ENCODE assay signal across 28 mouse cellular contexts in genomic region chr4:154037123-154037522, GRCm38 (mm10). TPM values are rescaled to one million over a fixed set of nuclear protein-coding genes. Genes with fewer than 3 reads are reported as not detected.
DNase-seq lines count a peak whose midpoint lies in the region; ATAC-seq and TF ChIP-seq lines count a peak whose summit lies in the region.
"Had no signal": no experiment of that assay in that cellular context is flagged by ENCODE, and none has a peak within 500 bp of the region (broad histone marks: within the 10 kb centered on the region; RNA-seq: fewer than 3 reads in every experiment).

No protein-coding gene starts in this region.

- peaks cover 11% of the 10 kb centered on the region for H3K4me1 ChIP-seq in kidney, embryonic 15.5 days
- H3K4me1 ChIP-seq in kidney, postnatal 0 days (replicated peaks; ENCODE audit: insufficient read depth, low read length) = no peaks in the 10 kb centered on the region
- H3K4me1 ChIP-seq: embryonic facial prominence, embryonic 12.5 days; forebrain, embryonic 13.5 days; forebrain, embryonic 15.5 days had no signal

- H3K9ac ChIP-seq in kidney, embryonic 15.5 days = no peak overlapping the region
- no peak overlapping the region for H3K9ac ChIP-seq in kidney, postnatal 0 days (ENCODE audit: low read depth, low read length)
- H3K9ac ChIP-seq: embryonic facial prominence, embryonic 12.5 days; forebrain, embryonic 13.5 days; forebrain, embryonic 15.5 days had no signal

- no peaks in the 10 kb centered on the region for H3K36me3 ChIP-seq in kidney, embryonic 15.5 days
- H3K36me3 ChIP-seq in kidney, postnatal 0 days (ENCODE audit: insufficient read depth, low read length) = no peaks in the 10 kb centered on the region
- H3K36me3 ChIP-seq: embryonic facial prominence, embryonic 10.5 days; embryonic facial prominence, embryonic 12.5 days; forebrain, embryonic 15.5 days had no signal

- no peak overlapping the region for H3K4me3 ChIP-seq in gastrocnemius, adult 2 months
- no peak overlapping the region for H3K4me3 ChIP-seq in kidney, embryonic 15.5 days (replicated peaks)
- no peak overlapping the region for H3K4me3 ChIP-seq in kidney, postnatal 0 days (replicated peaks; ENCODE audit: low read depth, low read length)
- H3K4me3 ChIP-seq: embryonic facial prominence, embryonic 10.5 days; embryonic facial prominence, embryonic 12.5 days; forebrain, embryonic 13.5 days; forebrain, embryonic 15.5 days had no signal

- peak; percentile 6 for DNase-seq in gastrocnemius, adult 2 months
- no peak for DNase-seq in gastrocnemius, adult 8-10 months (ENCODE audit: low spot score in 2 of 2)
- no peak for DNase-seq in kidney, postnatal 10 days
- peak; percentile 64 for DNase-seq in kidney, postnatal 0 days (ENCODE audit: low spot score)
- no peak for DNase-seq in kidney, adult 11 months
- DNase-seq: adrenal gland, adult 8-10 months; adrenal gland, postnatal 14 days; adrenal gland, postnatal 36 days; B cell, adult 2 months; cerebellum, adult 11-12 months; cerebellum, adult 2 months; cerebellum, adult 9-10 months; cerebellum, postnatal 10 days; cerebellum, postnatal 25 days had no signal

- H3K27me3 ChIP-seq in kidney, embryonic 15.5 days = peaks cover 3% of the 10 kb centered on the region; the same call in 1 of the 2 replicates
- H3K27me3 ChIP-seq in kidney, postnatal 0 days (ENCODE audit: insufficient read depth, low read length) = no peaks in the 10 kb centered on the region
- H3K27me3 ChIP-seq: embryonic facial prominence, embryonic 12.5 days; forebrain, embryonic 15.5 days had no signal

- H3K4me2 ChIP-seq in kidney, embryonic 15.5 days = peak overlapping the region; percentile 22; the same call in 1 of the 2 replicates
- no peak overlapping the region for H3K4me2 ChIP-seq in kidney, postnatal 0 days (ENCODE audit: low read length)
- H3K4me2 ChIP-seq: embryonic facial prominence, embryonic 12.5 days; forebrain, embryonic 13.5 days; forebrain, embryonic 15.5 days had no signal

- intact Hi-C loops in gastrocnemius, adult 2 months (cut with DNase I) = no loop called here

- H3K27ac ChIP-seq in gastrocnemius, adult 2 months = no peak overlapping the region
- H3K27ac ChIP-seq in kidney, embryonic 15.5 days = no peak overlapping the region
- no peak overlapping the region for H3K27ac ChIP-seq in kidney, postnatal 0 days
- H3K27ac ChIP-seq: embryonic facial prominence, embryonic 10.5 days; embryonic facial prominence, embryonic 12.5 days; forebrain, embryonic 13.5 days; forebrain, embryonic 15.5 days had no signal

- ATAC-seq in kidney, embryonic 15.5 days (replicated peaks; ENCODE audit: low FRiP score) = peak; percentile 75; the same call in 1 of the 2 replicates
- ATAC-seq in kidney, postnatal 0 days (replicated peaks; ENCODE audit: low FRiP score, low read depth) = peak; percentile 62; the same call in 1 of the 2 replicates
- ATAC-seq: activated CD4-positive, CD25-positive, alpha-beta regulatory T cell, adult 4 months; CD4-positive, CD25-positive, alpha-beta regulatory T cell, adult 4 months; forebrain, embryonic 13.5 days; forebrain, embryonic 15.5 days; Patski had no signal

- TF ChIP-seq CTCF in gastrocnemius, adult 2 months (IDR thresholded peaks at IDR 0.05) = no peak
- TF ChIP-seq CTCF in kidney, postnatal 0 days (IDR thresholded peaks at IDR 0.05; ENCODE audit: low read depth) = no peak

- 11% methylated on average over 3 of the region's 3 CpGs for WGBS in kidney, embryonic 15.5 days
- WGBS in kidney, postnatal 0 days = 24% methylated on average over 3 of the region's 3 CpGs

- H3K9me3 ChIP-seq in kidney, embryonic 15.5 days (replicated peaks) = no peaks in the 10 kb centered on the region
- no peaks in the 10 kb centered on the region for H3K9me3 ChIP-seq in kidney, postnatal 0 days (replicated peaks; ENCODE audit: low read length)
- H3K9me3 ChIP-seq: embryonic facial prominence, embryonic 10.5 days; embryonic facial prominence, embryonic 12.5 days; forebrain, embryonic 13.5 days; forebrain, embryonic 15.5 days; G1E had no signal

RNA-seq across cellular contexts. Expression of gene Ccdc27, which starts 5.4 kb away (rescaled TPM):
- not detected for total RNA-seq in gastrocnemius, adult 2 months (2021)
- not detected for total RNA-seq in gastrocnemius, adult 8-10 months (2022)
- 0.08 and 0.17 TPM in 2 replicates for polyA plus RNA-seq in kidney, embryonic 15.5 days (2015; fragmentation: Nextera tagmentation; extraction: Ambion mirVana)
- 0.05 and 0.08 TPM in 2 replicates for polyA plus RNA-seq in kidney, postnatal 0 days (2015; fragmentation: Nextera tagmentation; extraction: Ambion mirVana)
- total RNA-seq: adrenal gland, adult 18-20 months; adrenal gland, adult 8-10 months; adrenal gland, postnatal 14 days; adrenal gland, postnatal 36 days; CH12.LX; G1E had no signal
- polyA plus RNA-seq: activated CD4-positive, CD25-positive, alpha-beta regulatory T cell, adult 4 months; CD4-positive, CD25-positive, alpha-beta regulatory T cell, adult 4 months; cerebellum, adult 2 months; cortical plate, adult 2 months; embryonic facial prominence, embryonic 10.5 days; embryonic facial prominence, embryonic 12.5 days; embryonic facial prominence, embryonic 14.5 days; forebrain, embryonic 11.5 days; forebrain, embryonic 13.5 days; forebrain, embryonic 15.5 days; G1E had no signal

RNA-seq across cellular contexts. Expression of gene Smim1, which starts 11.1 kb away (rescaled TPM):
- 1 to 10 TPM; 2.0 to 2.3 TPM for total RNA-seq in gastrocnemius, adult 2 months (2021)
- 1 to 10 TPM in 3 of 4 experiments, under 1 TPM in 1; 0.46 to 3.4 (median 1.4) TPM for total RNA-seq in gastrocnemius, adult 8-10 months (2022)
- polyA plus RNA-seq in kidney, embryonic 15.5 days (2015; fragmentation: Nextera tagmentation; extraction: Ambion mirVana) = 51.8 and 61.1 TPM in 2 replicates
- polyA plus RNA-seq in kidney, postnatal 0 days (2015; fragmentation: Nextera tagmentation; extraction: Ambion mirVana) = 98.9 and 100.0 TPM in 2 replicates

RNA-seq across cellular contexts. Expression of gene Lrrc47, which starts 25.6 kb away (rescaled TPM):
- 10 to 100 TPM; 24.4 to 29.0 TPM for total RNA-seq in gastrocnemius, adult 2 months (2021)
- 10 to 100 TPM; 19.4 to 29.8 (median 25.0) TPM for total RNA-seq in gastrocnemius, adult 8-10 months (2022)
- polyA plus RNA-seq in kidney, embryonic 15.5 days (2015; fragmentation: Nextera tagmentation; extraction: Ambion mirVana) = 21.9 and 23.0 TPM in 2 replicates
- polyA plus RNA-seq in kidney, postnatal 0 days (2015; fragmentation: Nextera tagmentation; extraction: Ambion mirVana) = 20.3 and 22.7 TPM in 2 replicates

Comparison
In these comparisons a context has a peak if more than half of its experiments do, and no peak if none do; other contexts are left out.
1. DNase-seq: peak in gastrocnemius, adult 2 months (single experiment) and kidney, postnatal 0 days (single experiment); none in gastrocnemius, adult 8-10 months (0 of 2), kidney, postnatal 10 days (single experiment) and kidney, adult 11 months (single experiment).